Mouse (Mus musculus) liver (tissue): Measurements from ENCODE around the gene Sqor.

Experiments
- DNase-seq: peaks from one replicate; pipeline ENCODE4 v3.0.0-alpha.2; 2020; ENCODE audit warnings: mixed read lengths

Sqor gene

GRCm38 (mm10) chr2:122786167-122786566, 21.1 kb downstream of the Sqor start:
- no peak for DNase-seq

- no peak for DNase-seq
Observed at GRCm38 (mm10) chr2:122789311-122789710, 24.3 kb downstream of the Sqor start.

GRCm38 (mm10) chr2:122789730-122790129, 24.7 kb downstream of the Sqor start:
- no peak for DNase-seq

GRCm38 (mm10) chr2:122804392-122804791, 39.4 kb downstream of the Sqor start:
- DNase-seq = no peak

GRCm38 (mm10) chr2:122806040-122806439, 41.0 kb downstream of the Sqor start:
- no peak for DNase-seq

- DNase-seq = no peak
Observed at GRCm38 (mm10) chr2:122809027-122809426, 44.0 kb downstream of the Sqor start.

- DNase-seq = no peak
Observed at GRCm38 (mm10) chr2:122816986-122817385, 51.9 kb downstream of the Sqor start.

- no peak for DNase-seq
Observed at GRCm38 (mm10) chr2:122821246-122821645, 56.2 kb downstream of the Sqor start.

- DNase-seq = peak; percentile 25
Observed at GRCm38 (mm10) chr2:122825406-122826236, 60.6 kb downstream of the Sqor start.

- no peak for DNase-seq
Observed at GRCm38 (mm10) chr2:122826302-122826701, 61.3 kb downstream of the Sqor start.

- no peak for DNase-seq
Observed at GRCm38 (mm10) chr2:122854636-122855035, 89.6 kb downstream of the Sqor start.

GRCm38 (mm10) chr2:122855354-122855753, 90.3 kb downstream of the Sqor start:
- no peak for DNase-seq
